Mouse (Mus musculus) forebrain, embryonic 14.5 days (tissue): Measurements from ENCODE around the gene Svop. TPM values are rescaled to one million over a fixed set of nuclear protein-coding genes. Genes with fewer than 3 reads are reported as not detected.
A peak's percentile ranks its signal among the peaks of the same experiment; 100 is the strongest.

ENCODE experiments used
- ATAC-seq: fragments of 200-750 bp; cut with Nextera tagmentation; 2 replicates; pipeline ENCODE4 v1.8.0; 2017; ENCODE audit warnings: mild to moderate bottlenecking, moderate library complexity
- DNase-seq: peaks from one replicate; pipeline ENCODE4 v3.0.0-alpha.2; 2015; ENCODE audit warnings: low spot score
- H3K27ac ChIP-seq: fragments of 300-500 bp; sonication (generic); 2 replicates; pipeline ENCODE4 v1.5.1; 2014; ENCODE audit warnings: low read depth, mild to moderate bottlenecking, control low read depth, low read length, moderate library complexity
- H3K27me3 ChIP-seq: fragments of 300-500 bp; sonication (generic); replicated peaks from 2 replicates; pipeline ENCODE4 v1.6.1; 2014; ENCODE audit warnings: low read length, control low read depth, mixed read lengths; ENCODE audit not compliant: control insufficient read depth, insufficient read depth
- H3K36me3 ChIP-seq: fragments of 300-500 bp; sonication (generic); 2 replicates; pipeline ENCODE4 v1.6.1; 2014; ENCODE audit warnings: low read length, control low read depth; ENCODE audit not compliant: control insufficient read depth, insufficient read depth
- H3K4me1 ChIP-seq: fragments of 300-500 bp; sonication (generic); 2 replicates; pipeline ENCODE4 v1.6.1; 2014; ENCODE audit warnings: antibody characterized with exemption, low read length, control low read depth; ENCODE audit not compliant: control insufficient read depth, insufficient read depth
- H3K4me2 ChIP-seq: fragments of 300-500 bp; sonication (generic); 2 replicates; pipeline ENCODE4 v1.6.1; 2014; ENCODE audit warnings: mild to moderate bottlenecking, control low read depth, low read length
- H3K4me3 ChIP-seq: fragments of 300-500 bp; sonication (generic); 2 replicates; pipeline ENCODE4 v1.5.1; 2014; ENCODE audit warnings: low read depth, low read length, control low read depth
- H3K9ac ChIP-seq: fragments of 300-500 bp; sonication (generic); 2 replicates; pipeline ENCODE4 v1.6.1; 2014; ENCODE audit warnings: mild to moderate bottlenecking, low read length, control low read depth, moderate library complexity
- H3K9me3 ChIP-seq: fragments of 300-500 bp; sonication (generic); replicated peaks from 2 replicates; pipeline ENCODE4 v1.6.1; 2016; ENCODE audit warnings: low read length, control low read depth, mixed read lengths; ENCODE audit not compliant: control insufficient read depth
- WGBS: fragments of 180-500 bp; shearing (Covaris S2); extraction: QIAGEN DNeasy Blood & Tissue Kit; methylation state at CpG from one replicate; pipeline ENCODE4 v1.1.7; 2014; 5-methylcytosine and 5-hydroxymethylcytosine counted together
- polyA plus RNA-seq: library from polyadenylated mRNA; unstranded; fragments of >200 nt; fragmentation: Nextera tagmentation; extraction: Ambion mirVana; gene quantifications from 2 replicates; pipeline ENCODE4 v1.2.1, GENCODE M21; 2014

Gene Svop
- polyA plus RNA-seq, 1 experiment from 2014 or later, result 60.5 TPM

GRCm38 (mm10) chr5:113990593-113990992, 100.8 kb downstream of the Svop start:
- H3K4me1 ChIP-seq, result peaks cover 23% of the 10 kb centered on the region
- no peak overlapping the region for H3K4me3 ChIP-seq
- ATAC-seq (no peak), DNase-seq (no peak)
- no peaks in the 10 kb centered on the region for H3K9me3 ChIP-seq
- no peak overlapping the region for H3K9ac ChIP-seq
- no peak overlapping the region for H3K27ac ChIP-seq
- H3K36me3 ChIP-seq, result peaks cover 17% of the 10 kb centered on the region; the same call in 1 of the 2 replicates
- 85% methylated on average over 5 of the region's 5 CpGs for WGBS
- no peak overlapping the region for H3K4me2 ChIP-seq
- no peaks in the 10 kb centered on the region for H3K27me3 ChIP-seq

- 0 out of 2 replicates have a peak overlapping the region, but pooled peaks have one; percentile 25 for H3K9ac ChIP-seq
- WGBS, result 86% methylated on average over 20 of the region's 20 CpGs
- H3K27ac ChIP-seq, result no peak overlapping the region
- no peaks in the 10 kb centered on the region for H3K9me3 ChIP-seq
- no peak overlapping the region for H3K4me3 ChIP-seq
- H3K36me3 ChIP-seq, result peaks cover 17% of the 10 kb centered on the region; the same call in 1 of the 2 replicates
- peaks cover 23% of the 10 kb centered on the region for H3K4me1 ChIP-seq
- no peaks in the 10 kb centered on the region for H3K27me3 ChIP-seq
- no peak for ATAC-seq
- H3K4me2 ChIP-seq, result no peak overlapping the region
- no peak for DNase-seq
Measured at GRCm38 (mm10) chr5:113989437-113990024, 101.8 kb downstream of the Svop start.

DNA sequence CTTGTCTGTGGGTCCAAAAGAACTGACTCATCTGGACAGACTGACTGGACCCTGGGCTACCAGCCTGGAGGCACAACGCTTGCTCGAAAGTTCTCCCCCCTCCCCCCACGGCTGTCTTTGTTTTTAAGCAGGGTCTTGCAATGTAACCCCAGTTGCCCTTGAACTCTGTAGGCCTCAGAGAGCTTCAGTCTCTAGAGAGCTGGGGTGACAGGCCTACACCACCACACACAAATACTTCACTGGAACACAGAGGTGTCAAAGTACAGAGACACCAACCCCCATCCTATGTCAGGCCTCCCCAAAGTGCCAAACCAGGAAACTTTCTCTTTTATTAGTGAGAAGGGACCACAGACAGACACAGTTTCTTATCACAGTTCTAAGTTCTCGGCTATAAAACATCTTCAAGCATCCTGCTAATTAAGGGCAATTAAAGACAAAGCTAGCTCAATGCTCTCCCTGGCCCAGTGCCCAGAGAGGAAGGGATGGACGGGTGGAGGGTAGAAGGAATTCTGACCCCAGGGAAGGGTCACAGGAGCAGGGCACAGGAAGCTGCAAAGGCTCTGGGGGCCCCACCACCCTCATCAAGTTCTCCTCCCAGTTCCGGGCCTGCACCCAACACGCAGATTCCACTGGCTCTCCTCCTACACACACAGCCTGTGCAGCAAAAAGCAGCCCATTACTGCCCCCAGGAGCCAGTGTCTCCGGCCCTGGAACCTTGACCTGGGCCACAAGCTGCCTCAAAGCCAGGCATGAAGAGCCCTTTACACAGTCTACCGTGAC, 105.0 kb downstream of the Svop start:
- Histone ChIP-seq H3K27me3 (no peaks in the 10 kb centered on the region), H3K4me1 (peaks cover 6% of the 10 kb centered on the region; the same call in 1 of the 2 replicates), H3K4me3 (no peak overlapping the region), H3K9ac (no peak overlapping the region; the same call in 1 of the 2 replicates), H3K27ac (no peak overlapping the region), H3K9me3 (no peaks in the 10 kb centered on the region), H3K36me3 (peaks cover 27% of the 10 kb centered on the region), H3K4me2 (no peak overlapping the region)
- DNase-seq, result no peak
- no peak for ATAC-seq
- 59% methylated on average over 9 of the region's 9 CpGs for WGBS

DNA sequence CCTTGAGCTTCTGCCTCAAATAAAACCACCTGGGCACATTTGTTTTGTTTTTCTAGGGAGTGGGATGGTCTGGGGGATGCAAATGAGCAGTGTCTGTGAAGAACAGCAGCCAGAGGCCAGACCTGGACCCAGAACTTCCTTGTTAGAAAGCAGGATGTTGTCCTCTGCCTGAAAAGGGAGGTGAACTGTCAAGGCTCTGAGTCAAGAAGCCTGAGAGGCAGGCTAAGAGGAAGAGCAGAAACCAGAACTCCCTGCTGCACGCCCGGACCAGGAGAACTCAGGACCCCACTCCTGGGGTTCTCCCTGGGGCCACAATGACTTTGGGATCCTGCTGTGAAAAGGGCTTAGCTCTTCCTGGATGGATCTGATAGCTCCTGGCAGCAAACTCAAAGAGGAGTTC, 105.6 kb downstream of the Svop start:
- Histone ChIP-seq H3K27ac (no peak overlapping the region), H3K4me2 (no peak overlapping the region), H3K27me3 (no peaks in the 10 kb centered on the region), H3K9ac (no peak overlapping the region), H3K9me3 (no peaks in the 10 kb centered on the region), H3K36me3 (peaks cover 27% of the 10 kb centered on the region), H3K4me3 (no peak overlapping the region), H3K4me1 (peaks cover 4% of the 10 kb centered on the region; the same call in 1 of the 2 replicates)
- WGBS, result 86% methylated on average over 2 of the region's 2 CpGs
- DNase-seq (no peak), ATAC-seq (no peak)

DNA sequence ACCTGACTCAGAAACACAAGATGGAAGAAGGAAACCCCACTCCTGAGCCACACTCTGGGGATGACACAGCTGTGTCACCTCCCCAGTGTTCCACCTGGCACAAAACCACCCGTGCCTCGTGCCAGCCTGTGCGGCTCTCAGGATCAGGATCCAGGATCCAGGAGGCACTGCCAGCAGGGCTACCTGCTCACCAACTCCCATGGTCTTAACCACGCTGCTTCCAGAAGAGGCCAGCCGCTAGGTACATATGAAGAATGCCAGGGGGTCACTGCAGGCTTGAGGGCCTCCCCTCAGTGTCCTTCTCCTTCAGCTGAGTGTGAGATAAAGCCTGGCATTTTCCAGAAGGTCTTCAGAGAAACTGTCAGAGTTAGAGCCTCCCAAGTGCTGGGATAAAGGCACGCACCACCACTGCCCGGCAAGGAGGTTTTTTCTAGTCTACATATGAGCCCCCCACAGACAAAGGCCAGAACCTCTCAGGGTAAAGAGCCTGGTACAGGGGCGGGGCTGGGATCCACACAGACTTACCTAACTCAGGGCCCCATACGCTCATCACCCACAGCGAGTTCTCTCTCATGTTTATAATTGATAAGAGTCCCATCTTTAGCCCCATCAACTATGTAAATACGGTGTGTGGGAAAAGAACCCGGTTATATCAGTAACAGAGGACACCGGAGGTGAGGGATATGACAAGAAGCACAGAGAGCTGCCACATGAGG, 107.2 kb downstream of the Svop start:
- Histone ChIP-seq H3K9ac (no peak overlapping the region), H3K27ac (no peak overlapping the region), H3K36me3 (peaks cover 26% of the 10 kb centered on the region), H3K9me3 (no peaks in the 10 kb centered on the region), H3K4me3 (no peak overlapping the region), H3K4me1 (peaks cover 4% of the 10 kb centered on the region; the same call in 1 of the 2 replicates), H3K27me3 (no peaks in the 10 kb centered on the region), H3K4me2 (no peak overlapping the region)
- ATAC-seq, result no peak
- 91% methylated on average over 13 of the region's 13 CpGs for WGBS
- no peak for DNase-seq

GRCm38 (mm10) chr5:113983541-113983940, 107.8 kb downstream of the Svop start:
- Histone ChIP-seq H3K9ac (no peak overlapping the region), H3K4me1 (peaks cover 4% of the 10 kb centered on the region; the same call in 1 of the 2 replicates), H3K4me3 (no peak overlapping the region), H3K36me3 (peaks cover 21% of the 10 kb centered on the region), H3K4me2 (no peak overlapping the region), H3K27ac (no peak overlapping the region), H3K27me3 (no peaks in the 10 kb centered on the region), H3K9me3 (no peaks in the 10 kb centered on the region)
- no peak for DNase-seq
- ATAC-seq, result no peak
- WGBS, result 78% methylated on average over 6 of the region's 6 CpGs

DNA sequence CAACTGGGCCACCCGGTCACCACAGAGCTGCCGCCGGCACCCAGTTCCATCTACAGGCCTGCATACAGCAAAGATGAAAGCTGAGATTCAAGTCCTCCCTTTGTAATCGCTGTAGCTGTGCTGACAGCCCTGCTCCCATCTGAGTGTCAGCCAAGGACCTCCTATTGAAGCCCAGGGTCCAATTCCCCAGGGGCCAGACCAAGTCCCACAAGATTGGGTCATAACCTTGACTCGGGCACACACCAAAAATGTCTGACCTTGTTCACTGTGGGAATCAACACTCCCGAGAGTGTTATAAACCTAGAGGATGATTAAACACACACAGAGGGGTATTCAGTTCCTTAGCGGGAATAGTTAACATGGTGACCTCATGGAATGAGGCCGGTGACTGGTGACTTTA, 109.5 kb downstream of the Svop start:
- no peak overlapping the region for H3K27ac ChIP-seq
- H3K4me1 ChIP-seq, result peaks cover 4% of the 10 kb centered on the region; the same call in 1 of the 2 replicates
- H3K36me3 ChIP-seq, result peaks cover 25% of the 10 kb centered on the region
- H3K9ac ChIP-seq, result no peak overlapping the region
- ATAC-seq (no peak), DNase-seq (no peak)
- no peaks in the 10 kb centered on the region for H3K27me3 ChIP-seq
- no peak overlapping the region for H3K4me3 ChIP-seq
- no peaks in the 10 kb centered on the region for H3K9me3 ChIP-seq
- no peak overlapping the region for H3K4me2 ChIP-seq
- 87% methylated on average over 8 of the region's 8 CpGs for WGBS

- Histone ChIP-seq H3K27ac (no peak overlapping the region), H3K36me3 (peaks cover 19% of the 10 kb centered on the region), H3K4me3 (no peak overlapping the region), H3K9ac (no peak overlapping the region), H3K9me3 (no peaks in the 10 kb centered on the region), H3K4me1 (no peaks in the 10 kb centered on the region), H3K27me3 (no peaks in the 10 kb centered on the region), H3K4me2 (no peak overlapping the region)
- WGBS, result 87% methylated on average over 6 of the region's 6 CpGs
- ATAC-seq (no peak), DNase-seq (no peak)
Measured at GRCm38 (mm10) chr5:113981171-113981570, 110.2 kb downstream of the Svop start.
